Mouse (Mus musculus) kidney, adult 2 months (tissue): ENCODE data around the gene Mxra7.

Experiments used
- CTCF ChIP-seq: fragments of 200-500 bp; conservative IDR thresholded peaks from 2 replicates; pipeline ENCODE4 v1.5.1; 2011; ENCODE audit warnings: low read depth, mild to moderate bottlenecking, control low read depth, low read length, moderate library complexity, mixed read lengths; ENCODE audit not compliant: insufficient read depth, insufficient read length
- POLR2A ChIP-seq: fragments of 200-500 bp; IDR thresholded peaks from one replicate; pipeline ENCODE4 v1.6.1; 2011; ENCODE audit warnings: low read depth, low read length, control low read depth

GRCm38 (mm10) chr11:116850833-116851477 lies 23.1 kb upstream of the Mxra7 start:
- TF ChIP-seq CTCF (no peak), POLR2A (no peak)
